Mouse (Mus musculus): ENCODE data around the gene Ctns.
A peak's percentile ranks its signal among the peaks of the same experiment; 100 is the strongest.

The Ctns gene

DNA sequence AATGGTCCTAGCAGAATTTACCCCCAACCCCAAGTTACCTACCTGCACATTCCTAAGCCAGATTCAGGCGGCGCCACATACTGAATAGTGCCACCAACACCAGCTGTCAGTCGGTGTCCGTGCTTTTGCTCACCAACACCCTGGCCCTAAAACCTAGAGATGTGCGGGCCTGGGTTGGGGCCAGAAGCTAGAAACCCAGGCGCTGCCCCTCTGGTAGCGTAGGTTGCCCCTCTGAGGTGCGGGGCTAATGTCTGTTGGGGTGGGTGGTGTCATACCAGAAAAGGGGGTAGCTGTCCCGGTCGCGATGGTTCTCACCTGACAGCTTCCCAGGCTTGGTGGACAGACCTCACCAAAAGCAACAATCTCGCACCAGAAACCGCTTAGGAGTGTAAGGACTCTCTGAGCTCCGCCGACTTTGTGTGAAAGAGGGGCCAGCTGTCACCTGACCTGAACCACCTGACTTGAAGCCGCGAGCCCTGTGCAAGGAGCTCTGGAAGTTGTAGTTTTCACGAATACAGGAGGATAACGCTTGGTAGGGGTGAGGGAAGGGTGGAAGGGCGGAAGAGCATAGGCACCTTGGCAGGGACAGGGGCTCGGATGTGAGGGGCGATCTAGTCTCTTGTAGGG lies at the start of gene Ctns:
Ctns (minus strand) TSS at position 440 of the 627 bp plus-strand sequence.
- no peak for DNase-seq

DNA sequence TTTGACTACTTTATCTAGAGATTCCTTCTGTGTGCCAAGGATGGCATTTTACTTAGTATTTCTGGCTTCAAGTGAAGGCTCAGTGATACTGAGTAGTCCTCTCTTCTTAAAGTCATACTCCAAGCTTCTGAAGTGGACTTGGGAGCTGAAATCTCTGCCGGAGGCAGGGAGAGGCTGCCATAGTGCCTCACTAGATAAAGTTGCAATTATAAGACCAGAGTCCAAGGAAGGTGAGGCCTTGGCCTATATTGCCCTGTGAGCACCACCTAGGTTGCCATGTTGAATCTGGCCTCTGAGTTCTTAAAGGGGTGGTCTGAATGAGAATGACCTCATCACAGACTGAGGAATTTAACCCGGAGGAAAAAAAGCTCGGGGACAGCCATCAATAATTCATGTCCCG lies 43.9 kb upstream of the Ctns start:
- no peak for DNase-seq

DNA sequence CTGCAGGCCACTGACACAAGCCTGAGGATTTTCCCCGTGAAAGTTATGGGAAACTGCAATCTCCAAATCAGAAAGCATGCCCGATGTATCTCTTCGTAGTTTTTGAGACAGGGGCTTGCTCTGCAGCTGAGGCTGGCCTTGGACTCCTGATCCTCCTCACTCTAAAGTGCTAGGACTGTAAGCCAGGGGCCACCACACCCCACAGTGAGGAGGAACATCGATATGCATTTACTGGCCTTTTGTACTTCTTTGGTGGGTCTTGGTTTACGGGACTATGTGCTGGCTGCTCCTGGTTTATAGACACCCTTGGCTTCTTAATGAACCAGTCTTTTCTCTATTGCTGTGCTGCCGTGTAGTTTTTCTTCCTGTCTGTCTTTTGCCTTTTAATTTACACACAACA lies 43.4 kb upstream of the Ctns start:
- no peak for DNase-seq

DNA sequence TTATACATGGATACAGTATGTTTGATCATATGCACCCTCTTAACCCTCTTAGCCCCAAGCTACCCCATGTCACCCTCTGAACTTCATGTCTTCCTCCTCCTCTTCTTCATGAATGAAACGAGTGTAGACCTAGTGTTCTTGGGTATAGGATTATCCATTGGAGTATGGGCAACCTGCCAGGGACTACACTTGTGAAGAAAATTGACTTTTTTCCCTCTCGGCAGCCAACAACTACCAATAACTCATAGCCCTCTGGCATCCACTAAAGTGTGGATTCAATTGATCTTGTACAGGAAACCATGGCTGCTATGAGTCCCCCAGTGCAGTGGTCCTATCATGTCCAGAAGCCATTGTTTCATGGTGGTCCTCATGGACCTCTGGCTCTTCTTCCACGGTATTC lies 37.9 kb upstream of the Ctns start:
- DNase-seq: no peak

DNA sequence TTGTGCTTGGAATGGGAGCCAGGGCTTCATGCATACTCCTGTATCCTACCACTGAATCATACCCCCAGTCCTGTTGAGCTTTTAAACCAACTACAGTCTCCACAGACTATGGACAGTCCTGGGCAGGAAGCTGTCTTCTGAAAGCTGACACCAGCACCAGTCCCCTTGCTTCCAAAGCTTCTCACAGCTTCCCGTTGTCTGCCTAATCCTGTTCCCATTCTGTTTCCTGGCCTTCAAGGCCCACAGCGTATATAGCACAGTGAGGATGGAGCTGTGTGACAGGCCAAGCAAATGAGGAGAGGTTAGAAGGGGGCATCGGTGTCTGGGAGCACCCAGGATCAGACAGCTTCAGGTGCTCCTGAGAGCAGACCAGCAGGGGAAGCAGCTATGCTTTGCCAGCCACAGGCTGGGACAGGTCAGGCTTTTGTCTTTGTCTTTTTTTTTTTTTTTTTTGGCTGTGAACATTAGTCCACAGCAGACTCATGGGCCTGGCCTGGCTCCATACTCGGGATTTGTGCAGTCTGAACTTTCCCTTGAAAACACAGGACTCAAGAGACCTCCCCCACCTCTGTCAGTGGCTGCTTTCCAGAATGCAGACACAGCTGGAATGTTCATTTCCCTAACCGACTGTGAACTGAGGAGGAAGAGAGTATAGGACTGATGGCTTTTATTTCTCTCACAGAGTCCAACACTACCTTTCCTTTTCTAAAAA lies 37.3 kb upstream of the Ctns start:
- peak; percentile 45 for DNase-seq

DNA sequence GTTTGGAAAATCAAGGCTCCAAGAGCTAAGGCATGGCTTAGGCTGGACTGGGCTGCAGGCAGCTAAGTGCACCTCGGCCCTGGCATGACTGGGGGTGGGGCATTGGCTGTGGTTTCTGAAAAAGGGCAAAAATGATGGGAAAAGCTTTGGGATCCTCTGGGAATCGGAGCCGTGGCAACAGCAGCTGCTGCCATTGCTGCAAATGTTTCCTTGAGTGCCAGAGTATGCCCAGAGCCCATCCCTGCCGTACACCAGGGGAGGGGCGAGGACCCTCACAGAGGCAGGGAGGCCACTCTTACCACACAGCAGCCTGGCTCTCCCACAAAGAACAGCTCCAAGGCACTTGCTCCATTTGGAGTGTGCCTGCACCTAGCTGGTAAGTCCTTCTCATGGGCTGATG lies 35.1 kb upstream of the Ctns start, which contains the start of gene Trpv1:
Trpv1 (plus strand) TSS at position 301 of the 400 bp plus-strand sequence.
- DNase-seq: no peak

DNA sequence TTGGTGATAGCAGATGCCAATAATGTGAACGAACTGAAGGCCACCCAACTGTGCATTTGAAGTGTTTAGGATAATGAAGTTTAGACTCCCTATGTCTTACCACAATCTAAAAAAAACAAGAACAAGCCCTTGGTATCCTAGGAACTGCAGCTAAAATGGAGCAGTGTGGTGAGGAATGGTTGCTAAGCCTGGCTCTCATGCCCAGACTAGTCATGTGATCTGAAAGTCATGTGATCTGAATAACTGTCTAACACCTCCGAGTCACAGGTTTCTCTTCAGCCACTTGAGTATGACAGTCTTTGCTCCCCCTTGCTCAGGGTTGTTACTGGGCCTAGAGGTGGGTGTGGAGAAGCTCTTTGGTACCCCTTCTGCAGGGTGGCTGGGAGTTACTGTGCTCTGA lies 33.7 kb upstream of the Ctns start:
- no peak for DNase-seq

DNA sequence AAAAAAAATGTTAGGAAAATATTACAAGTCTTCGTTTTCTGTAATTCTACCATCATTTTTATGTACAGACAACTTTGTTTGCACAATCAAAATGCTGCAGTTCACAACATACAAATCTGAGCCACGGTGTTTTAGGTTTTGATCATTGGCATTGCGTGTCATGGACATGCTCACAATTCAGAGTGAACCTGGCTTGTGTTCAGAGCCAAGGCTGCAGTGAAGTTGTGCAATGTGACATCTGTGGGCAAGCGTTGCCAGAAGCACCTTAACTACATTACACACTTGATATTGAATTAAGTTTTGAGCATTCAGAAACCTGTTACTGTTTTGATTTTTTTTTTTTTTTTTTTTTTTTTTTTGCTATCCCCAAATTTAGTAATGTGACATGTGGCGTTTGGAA lies 31.2 kb upstream of the Ctns start:
- no peak for DNase-seq

DNA sequence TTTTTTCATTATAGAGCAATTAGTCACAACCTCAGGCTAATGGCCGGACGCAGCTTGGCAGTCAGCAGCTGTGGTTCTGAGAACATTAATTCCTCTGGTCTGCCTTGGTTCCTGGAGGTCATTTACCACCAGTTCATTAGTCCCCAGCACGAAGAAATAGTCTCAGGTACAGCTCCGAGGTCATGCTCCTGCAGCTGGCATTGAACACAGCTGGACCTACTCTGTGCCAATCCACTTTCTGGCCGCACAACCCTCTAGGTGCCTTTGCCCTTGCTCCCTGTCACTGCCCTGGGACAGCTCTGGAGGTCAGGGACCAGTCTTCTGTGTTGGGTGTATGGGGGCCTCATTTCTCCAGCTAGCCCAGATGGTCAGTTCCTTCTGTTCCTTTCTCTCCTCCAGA lies 30.0 kb upstream of the Ctns start:
- DNase-seq: no peak

DNA sequence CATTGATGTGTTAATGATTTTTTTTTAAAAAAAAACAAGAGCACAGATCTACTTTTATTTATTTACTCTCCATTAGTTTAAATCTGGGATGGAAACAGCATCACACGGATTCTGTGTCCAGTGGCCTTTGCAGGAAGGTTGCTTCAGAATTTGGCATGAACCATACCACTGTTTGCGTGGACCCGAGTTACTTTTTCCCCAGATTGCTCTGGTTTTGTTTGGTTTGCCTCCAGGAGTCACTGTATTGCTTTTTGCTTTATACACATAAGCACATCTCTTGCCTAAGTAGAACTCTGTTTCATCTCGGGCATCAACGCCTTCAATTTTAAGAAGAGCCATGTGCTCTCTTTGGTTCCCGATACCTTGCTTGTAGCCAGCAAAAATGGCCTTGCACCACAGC lies 27.0 kb upstream of the Ctns start:
- DNase-seq: no peak

DNA sequence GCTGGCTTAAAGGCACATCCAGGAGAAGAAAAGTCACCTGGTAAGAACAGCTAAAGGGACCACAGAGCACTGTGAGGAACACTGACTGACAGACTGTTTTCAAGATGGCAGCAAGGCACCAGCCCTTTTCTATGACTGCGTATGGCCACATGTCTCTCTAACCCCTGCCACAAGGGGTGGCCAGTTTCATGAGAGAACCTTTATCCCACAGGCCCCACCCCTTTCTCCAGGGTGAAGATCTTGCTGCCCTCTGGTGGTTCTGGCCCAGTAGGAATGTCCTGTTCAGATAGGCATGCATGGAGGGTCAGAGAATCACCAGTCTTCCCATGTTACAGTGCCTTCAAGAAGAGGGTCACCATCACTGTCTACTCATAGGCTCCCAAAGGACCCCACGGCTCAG lies 25.1 kb upstream of the Ctns start:
- peak; percentile 48 for DNase-seq

DNA sequence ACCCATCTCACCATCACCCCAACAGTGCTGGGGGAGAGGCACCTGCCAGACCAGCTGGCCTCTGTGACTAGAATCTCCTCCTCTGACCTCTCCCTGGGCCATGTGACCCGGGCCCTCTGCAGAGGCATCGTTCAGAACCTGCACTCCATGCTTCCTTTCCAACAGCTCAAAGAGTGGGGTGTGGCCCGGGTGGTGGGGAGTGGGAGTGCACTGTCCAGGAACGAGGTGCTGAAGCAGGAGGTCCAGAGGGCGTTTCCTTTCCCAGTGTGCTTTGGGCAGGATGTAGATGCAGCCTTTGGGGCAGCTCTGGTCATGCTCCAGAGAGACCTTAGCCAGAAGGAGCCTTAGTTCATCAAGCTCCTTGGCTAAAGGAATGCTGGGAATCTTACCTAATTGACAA lies 24.0 kb upstream of the Ctns start:
- no peak for DNase-seq

DNA sequence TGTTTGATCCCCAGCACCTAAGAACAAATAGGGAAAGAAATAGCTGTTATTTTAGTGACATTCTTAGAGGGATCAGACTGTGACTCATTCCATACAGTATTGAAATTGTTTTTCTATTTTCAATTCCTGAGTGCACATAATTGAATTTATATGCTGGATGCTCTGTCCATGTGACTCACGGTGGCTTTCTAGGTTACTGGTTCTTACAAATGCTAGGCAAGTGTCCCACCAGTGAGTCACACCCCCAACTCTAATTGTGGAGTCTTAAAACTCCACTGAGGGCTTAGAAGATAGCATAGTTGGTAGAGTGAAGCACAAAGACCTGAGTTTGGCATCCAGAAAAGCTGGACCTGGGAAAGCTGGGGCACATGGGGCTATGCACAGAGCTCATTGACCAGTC lies 21.8 kb upstream of the Ctns start:
- no peak for DNase-seq

DNA sequence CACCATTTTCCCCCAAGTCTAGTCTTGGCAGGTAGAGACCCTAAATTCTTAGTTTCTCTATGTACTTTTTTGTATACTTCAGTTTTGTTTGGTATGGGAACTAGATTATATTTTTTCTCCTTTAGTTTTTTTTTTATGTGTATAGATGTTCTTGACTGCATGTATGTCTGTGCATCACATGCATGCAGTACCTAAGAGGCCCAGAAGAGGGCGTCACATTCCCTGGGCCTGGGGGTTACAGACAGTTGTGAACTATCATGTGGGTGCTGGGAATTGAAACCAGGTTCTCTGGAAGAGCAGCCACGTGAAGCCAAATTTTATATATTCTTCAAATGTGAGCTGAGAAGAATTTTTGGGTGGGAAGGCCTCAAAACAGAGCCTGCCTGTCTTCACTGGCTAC lies 20.8 kb upstream of the Ctns start:
- DNase-seq: no peak

DNA sequence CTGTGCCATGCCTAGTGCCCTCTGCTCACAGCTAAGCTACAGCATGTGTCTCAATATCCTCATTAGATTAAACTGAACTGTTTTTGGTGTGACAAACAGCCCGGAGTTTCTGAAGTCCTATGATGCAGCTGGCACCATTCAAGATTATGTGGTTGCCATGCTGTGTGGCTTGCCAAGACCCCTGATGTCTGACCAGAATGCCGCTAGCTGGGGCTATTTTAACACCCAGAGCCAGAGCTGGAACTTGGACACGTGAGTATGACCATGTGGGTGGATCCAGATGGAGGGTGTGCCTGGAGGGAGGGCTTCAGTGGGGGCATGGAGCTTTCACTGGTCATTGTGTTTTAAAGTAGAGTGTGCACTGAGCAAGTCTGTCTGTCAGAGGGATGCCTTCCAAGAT lies 15.1 kb upstream of the Ctns start:
- DNase-seq: no peak

DNA sequence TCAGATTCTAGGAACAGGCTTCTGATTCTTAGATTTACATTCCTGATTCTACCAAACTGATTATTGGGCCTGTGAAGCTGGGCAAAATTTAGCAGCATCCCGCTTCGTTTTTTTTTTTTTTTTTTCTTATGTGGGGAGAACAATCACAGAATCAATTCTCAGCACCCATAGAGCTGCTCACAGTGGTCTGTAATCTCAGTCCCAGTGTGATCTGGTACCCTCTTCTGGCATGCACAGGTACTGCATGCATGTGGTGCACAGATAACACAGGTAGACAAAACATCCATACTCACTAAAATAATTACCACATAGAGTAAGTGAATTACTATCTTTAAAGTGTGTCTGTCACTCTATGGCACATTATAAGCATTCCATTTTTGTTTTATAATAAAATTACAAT lies 8.8 kb upstream of the Ctns start:
- no peak for DNase-seq

DNA sequence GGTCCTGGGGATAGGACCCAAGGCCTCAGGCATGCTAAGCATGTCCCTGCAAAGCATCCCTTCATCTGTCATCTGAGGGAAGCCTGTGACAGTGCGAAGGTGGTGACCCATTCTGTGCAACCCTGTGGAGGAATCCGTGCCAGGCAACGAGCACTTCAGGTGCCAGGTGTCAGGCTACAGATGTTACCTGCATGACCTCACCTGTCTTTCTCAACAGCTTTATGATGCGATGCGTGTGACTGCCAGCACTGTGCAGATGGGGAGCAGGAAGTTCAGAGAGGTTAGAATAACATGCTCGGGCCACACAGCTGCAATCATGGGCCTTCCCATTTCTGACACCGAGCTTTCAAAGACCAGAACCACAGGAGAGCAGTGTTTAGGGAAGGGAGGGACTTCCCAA lies 6.4 kb upstream of the Ctns start:
- no peak for DNase-seq

DNA sequence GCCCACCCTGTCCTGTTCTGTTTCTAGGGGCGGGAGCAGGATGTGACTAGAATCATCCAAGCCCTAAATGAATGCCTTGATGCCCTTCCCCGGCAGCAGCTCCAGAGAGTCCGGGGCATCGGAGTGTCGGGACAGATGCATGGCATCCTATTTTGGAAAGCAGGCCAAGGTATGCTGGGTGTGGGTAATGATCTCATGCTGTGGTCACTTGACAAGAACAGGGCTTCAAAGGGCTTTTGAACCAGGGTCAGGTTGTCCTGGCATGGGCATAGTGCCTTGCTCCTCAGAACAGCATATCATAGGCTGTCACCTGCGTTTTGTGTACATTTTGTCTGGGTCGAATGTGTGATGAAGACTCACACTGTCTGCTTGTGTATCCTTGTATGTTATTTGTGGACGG lies 5.1 kb upstream of the Ctns start:
- DNase-seq: no peak

DNA sequence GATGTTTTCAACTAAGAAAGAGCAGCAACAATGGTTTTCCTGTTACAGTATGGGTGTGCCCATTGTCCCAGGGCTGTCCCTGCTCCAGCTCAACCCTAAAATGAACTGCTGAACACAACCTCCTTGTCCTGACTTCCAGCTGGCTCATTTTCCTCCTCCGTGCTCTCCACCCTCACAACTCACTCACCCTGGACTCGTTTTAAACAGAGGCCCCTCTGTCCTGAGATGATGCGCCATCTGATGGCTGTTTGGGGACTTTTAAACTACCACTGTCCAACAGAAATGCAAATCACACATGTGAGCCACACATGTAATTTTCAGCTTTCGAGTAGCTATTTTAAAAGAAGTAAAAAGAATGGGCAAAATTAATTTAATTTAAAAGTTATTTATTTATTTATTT lies 2.8 kb upstream of the Ctns start:
- DNase-seq: no peak

DNA sequence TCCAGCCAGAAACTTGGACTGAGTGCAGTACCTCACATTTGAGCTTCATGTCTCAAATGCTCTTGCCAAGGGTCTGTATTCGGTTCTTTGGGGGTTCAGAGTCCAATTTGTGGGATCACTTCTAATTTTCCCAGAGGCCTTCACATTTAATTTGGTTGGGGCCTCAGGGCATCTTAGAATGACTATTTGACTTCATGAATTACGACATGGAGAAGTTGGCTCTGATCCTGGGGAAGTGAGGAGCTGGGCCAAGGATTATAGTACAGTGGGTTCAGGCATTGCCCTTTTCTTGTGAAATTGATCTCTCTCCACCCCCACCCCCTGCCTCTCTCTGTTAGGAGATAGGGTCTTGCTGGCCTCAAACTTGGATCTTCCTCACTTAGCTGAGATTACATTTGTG lies 2.2 kb upstream of the Ctns start:
- DNase-seq: no peak

DNA sequence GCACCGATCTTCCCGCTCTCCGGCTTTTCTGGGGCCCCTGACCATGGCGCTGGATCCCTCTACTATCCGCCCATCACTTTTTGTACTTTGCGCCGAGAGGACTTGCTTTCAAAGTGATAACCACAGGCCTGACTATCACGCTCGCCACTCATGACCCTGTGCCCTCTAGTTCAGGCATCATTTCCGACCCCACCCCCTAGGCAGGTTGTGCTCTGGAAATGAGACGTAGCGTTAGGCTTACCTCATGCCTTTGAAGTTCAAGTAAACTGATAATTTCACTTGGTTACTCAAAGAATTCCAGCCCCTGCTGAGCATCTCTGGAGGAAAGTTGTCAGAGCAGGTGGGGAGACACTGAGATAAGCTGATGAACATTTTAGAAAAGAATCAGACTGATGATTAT lies 1.0 kb upstream of the Ctns start:
- DNase-seq: peak; percentile 36

DNA sequence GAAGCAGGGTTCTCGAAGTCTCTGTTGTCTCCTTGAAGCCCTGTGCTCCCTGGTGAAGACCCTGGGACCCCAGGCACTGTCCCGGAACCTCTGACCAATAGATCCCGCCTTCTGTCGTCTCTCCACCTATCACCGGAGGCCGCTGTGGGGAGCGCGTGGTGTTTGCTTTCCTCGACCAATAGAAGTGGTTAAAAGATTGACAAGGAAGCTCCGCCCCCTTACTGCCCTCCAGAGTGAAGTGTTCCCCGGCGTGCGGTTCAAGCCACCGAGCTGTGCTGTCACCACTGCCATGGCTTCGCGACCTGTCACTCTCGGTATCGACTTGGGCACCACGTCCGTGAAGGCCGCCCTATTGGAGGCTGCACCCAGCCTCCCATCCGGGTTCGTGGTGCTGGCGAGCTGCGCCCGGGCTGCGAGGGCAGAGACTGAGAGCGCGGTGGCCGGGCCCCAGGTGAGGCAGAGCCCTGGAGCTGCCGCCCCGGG lies 429 bp upstream of the Ctns start, which contains the start of gene Shpk:
Shpk (plus strand) TSS at position 231 of the 483 bp plus-strand sequence.
- DNase-seq: peak; percentile 96

DNA sequence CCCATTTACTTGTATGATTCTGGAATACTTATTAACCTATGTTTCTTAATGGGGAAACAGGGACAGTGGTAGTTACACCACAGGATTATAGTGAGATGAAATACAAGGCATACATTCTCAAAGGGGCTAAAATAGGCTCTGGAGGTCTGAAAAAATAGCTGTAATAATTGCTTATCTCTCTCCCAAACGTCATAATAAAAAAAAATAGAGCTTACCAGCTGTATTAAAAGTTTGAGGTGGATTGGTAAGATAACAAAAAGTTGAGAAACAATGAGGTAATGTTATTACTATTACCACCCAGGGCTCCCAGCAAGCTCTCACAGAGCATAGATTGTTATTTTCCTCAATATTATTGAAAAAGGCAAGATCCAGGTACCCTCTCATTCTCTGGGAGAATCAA lies 652 bp downstream of the Ctns start:
- no peak for DNase-seq

DNA sequence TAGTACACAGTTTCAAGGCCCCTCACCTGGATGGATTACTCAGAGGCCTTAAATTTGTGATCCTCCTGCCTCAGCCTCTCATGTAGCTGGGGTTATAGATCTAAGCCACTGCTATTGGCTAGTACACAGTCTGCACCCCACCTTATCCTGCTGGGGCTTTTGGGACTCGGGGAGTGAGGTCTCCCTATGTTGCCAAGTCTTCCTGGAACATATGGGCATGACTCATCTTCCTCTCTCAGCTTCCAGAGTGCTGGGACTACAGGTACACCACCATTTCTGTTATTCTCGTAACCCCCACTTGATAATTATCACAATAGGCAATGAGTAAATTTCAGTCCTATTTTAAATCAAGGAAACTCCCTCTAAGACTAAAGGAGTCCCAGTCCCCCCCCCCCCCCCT lies 4.4 kb downstream of the Ctns start:
- no peak for DNase-seq

DNA sequence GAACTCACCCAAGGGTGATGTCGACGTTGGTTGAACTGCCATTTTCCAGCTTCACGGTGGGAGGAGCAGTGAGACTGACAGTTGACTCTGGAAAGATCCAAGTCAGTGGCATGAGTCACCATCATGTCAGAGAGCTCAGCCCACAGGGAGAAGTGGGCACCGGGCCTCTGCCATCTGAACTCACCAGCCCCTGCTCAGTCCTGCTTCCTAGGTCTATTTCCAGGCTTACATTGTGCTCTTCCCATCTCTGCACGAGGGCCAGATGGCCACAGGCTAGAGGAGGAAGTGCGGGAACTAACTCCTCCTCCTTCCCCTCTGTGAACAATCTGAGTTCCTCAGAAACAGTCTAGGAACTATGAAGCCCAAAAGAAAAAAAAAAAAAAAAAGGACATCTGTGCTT lies 5.8 kb downstream of the Ctns start:
- DNase-seq: no peak

Measured in kidney, adult 18-20 months (tissue).